Mouse (Mus musculus) neural tube, embryonic 15.5 days (tissue): Measurements from ENCODE around the gene Gm49630. TPM values are rescaled to one million over a fixed set of nuclear protein-coding genes. Genes with fewer than 3 reads are reported as not detected.
"Not testable (repeated sequence)": the region's sequence is repeated elsewhere in the genome, so short reads cannot be mapped to it uniquely, and the experiment has no call there.

Source experiments
- ATAC-seq: fragments of 200-750 bp; cut with Nextera tagmentation; 2 replicates; pipeline ENCODE4 v1.8.0; 2017; ENCODE audit warnings: mild to moderate bottlenecking, moderate TSS enrichment, moderate library complexity; ENCODE audit not compliant: low FRiP score
- H3K27ac ChIP-seq: fragments of 300-500 bp; sonication (generic); replicated peaks from 2 replicates; pipeline ENCODE4 v1.5.1; 2015; ENCODE audit warnings: mild to moderate bottlenecking, inconsistent platforms
- H3K27me3 ChIP-seq: fragments of 300-500 bp; sonication (generic); replicated peaks from 2 replicates; pipeline ENCODE4 v1.6.1; 2015; ENCODE audit warnings: inconsistent platforms
- H3K36me3 ChIP-seq: fragments of 300-500 bp; sonication (generic); 2 replicates; pipeline ENCODE4 v1.6.1; 2015; ENCODE audit warnings: inconsistent platforms
- H3K4me1 ChIP-seq: fragments of 300-500 bp; sonication (generic); 2 replicates; pipeline ENCODE4 v1.6.1; 2015; ENCODE audit warnings: inconsistent platforms
- H3K4me2 ChIP-seq: fragments of 300-500 bp; sonication (generic); 2 replicates; pipeline ENCODE4 v1.6.1; 2015; ENCODE audit warnings: inconsistent platforms, mild to moderate bottlenecking, moderate library complexity
- H3K4me3 ChIP-seq: fragments of 300-500 bp; sonication (generic); replicated peaks from 2 replicates; pipeline ENCODE4 v1.5.1; 2015; ENCODE audit warnings: mild to moderate bottlenecking, inconsistent platforms
- H3K9ac ChIP-seq: fragments of 300-500 bp; sonication (generic); replicated peaks from 2 replicates; pipeline ENCODE4 v1.6.1; 2015; ENCODE audit warnings: mild to moderate bottlenecking, inconsistent platforms
- H3K9me3 ChIP-seq: fragments of 300-500 bp; sonication (generic); replicated peaks from 2 replicates; pipeline ENCODE4 v1.6.1; 2016; ENCODE audit warnings: inconsistent platforms
- WGBS: fragments of 180-500 bp; shearing (Covaris S2); methylation state at CpG from one replicate; pipeline ENCODE4 v1.1.7; 2015; ENCODE audit warnings: mixed read lengths; 5-methylcytosine and 5-hydroxymethylcytosine counted together
- polyA plus RNA-seq: library from polyadenylated mRNA; unstranded; fragments of >200 nt; fragmentation: Nextera tagmentation; extraction: Ambion mirVana; gene quantifications from 2 replicates; pipeline ENCODE4 v1.2.1, GENCODE M21; 2015

The Gm49630 gene
- polyA plus RNA-seq: not detected in 2 replicates

DNA sequence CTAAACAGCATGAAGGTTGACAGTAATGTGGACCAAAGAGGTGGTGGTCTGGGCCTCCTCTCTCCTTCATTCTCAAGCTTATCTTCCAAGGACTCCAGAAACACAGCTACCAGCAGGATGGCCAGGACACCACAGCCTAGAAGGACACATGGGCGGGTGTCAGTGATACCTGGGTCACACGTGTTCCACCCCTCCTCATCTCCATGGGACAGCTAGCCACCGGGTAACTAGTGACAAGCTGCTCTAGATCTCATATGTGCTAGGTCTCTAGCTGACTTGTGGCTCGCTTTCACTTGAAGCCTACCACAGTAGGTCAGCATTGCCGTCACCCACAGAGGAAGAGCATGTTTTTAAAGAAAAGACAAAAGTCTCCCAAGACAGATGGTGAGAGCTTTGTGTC is at the start of gene Gm49630:
Gm49630 (minus strand) TSS at position 101 of the 400 bp plus-strand sequence.
- H3K9me3 ChIP-seq, H3K4me3 ChIP-seq, ATAC-seq, H3K4me2 ChIP-seq, H3K27me3 ChIP-seq, H3K27ac ChIP-seq, H3K4me1 ChIP-seq, H3K9ac ChIP-seq, H3K36me3 ChIP-seq: not testable (repeated sequence)
- WGBS: 100% methylated on average over 2 of the region's 5 CpGs

DNA sequence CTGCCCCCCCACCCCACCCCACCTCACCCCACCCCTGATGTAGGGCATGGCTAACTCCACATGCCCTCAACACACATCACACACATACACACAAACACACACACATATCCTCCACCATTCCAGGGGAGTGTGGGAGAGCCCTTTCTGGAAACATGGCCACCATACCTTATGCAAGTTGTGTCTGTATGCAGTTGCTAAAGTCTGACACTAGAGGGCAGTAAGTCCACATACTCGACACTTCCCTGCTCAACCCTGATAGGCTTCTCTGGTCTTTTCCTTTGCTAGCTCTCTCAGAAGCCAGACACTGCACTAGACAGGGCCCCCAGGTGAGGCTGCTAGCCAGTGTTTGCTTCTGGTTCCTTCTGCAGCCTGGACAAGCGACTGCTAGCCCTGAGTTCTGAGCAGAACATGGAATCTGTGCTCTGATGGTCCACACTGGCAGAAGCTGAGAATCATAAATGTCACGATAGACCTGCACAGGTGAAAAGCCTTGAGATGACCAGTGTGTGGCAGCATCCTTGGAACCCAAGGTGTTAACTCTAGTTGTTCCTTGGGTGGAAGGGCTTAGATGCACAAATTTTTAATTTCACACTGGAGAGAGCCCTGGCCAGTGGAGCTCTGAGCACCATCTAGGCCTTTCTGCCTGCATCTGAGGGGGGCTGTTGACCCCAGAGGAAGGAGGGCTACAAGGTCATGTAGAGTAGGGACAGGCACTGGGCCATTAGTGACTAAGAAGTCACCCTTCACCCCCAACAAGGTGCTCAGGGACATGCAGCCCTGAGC is 48.6 kb upstream of the Gm49630 start:
- not testable (repeated sequence) for H3K27ac ChIP-seq, H3K36me3 ChIP-seq, H3K9ac ChIP-seq, H3K4me3 ChIP-seq, H3K4me2 ChIP-seq, H3K4me1 ChIP-seq, H3K9me3 ChIP-seq, H3K27me3 ChIP-seq
- 37% methylated on average over 3 of the region's 3 CpGs for WGBS
- ATAC-seq: peak; percentile 91

DNA sequence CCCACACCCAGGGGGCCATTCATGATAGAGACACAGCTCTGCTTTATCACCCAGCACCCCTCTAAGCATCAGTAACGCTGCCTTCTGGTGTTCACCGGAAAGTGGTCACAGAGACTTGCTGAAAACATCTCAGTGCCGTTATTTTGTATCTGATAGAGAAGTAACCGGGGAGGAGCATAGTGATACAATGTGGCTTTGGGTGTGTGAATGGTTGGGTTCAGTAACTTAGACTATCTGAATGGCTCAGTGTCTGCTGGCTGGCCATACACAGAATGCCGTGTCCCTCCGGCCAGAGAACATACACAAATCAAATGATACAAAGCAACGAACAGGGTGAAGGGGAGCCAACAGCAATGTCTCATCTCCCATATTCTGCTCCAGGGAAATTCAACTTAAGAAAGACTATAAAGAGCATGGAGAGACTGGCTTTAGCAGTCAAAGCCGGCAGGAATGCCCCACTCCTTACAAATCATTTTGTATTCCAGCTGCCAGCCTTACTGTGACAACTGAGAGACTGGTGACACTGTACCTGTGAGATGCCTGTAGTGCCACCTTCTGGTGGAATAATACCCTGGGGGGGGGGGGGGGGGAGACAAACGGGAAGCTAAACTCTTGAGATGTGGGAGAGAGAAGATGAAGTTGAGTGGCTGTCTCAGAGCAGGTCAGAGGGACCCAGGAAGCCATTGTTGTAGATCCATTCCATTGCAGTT is 43.0 kb upstream of the Gm49630 start:
- ATAC-seq, H3K27ac ChIP-seq, H3K27me3 ChIP-seq, H3K36me3 ChIP-seq, H3K4me1 ChIP-seq, H3K4me2 ChIP-seq, H3K4me3 ChIP-seq, H3K9me3 ChIP-seq, H3K9ac ChIP-seq: not testable (repeated sequence)
- 79% methylated on average over 7 of the region's 9 CpGs for WGBS

DNA sequence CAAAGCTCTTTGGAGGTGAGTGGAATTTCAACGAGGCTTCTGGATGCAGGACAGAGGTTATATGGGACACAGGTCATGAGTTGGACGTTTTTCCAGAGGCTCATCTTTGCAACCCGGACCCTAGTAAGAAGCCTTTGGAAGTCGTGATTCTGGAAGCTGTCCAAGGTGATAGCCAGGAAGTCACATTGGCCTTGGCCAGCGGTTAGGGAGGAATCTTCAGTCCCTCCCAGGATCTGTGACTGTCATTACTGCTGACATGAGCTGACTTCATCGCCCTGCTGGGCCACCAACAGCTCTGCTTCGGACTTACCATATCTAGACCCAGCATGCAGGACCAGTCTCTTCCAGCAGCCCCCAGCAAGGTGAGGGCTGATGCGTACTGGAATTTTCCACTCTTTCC is 41.6 kb upstream of the Gm49630 start:
- H3K36me3 ChIP-seq, ATAC-seq, H3K27ac ChIP-seq, H3K27me3 ChIP-seq, H3K4me2 ChIP-seq, H3K4me3 ChIP-seq, H3K9me3 ChIP-seq, H3K9ac ChIP-seq, H3K4me1 ChIP-seq: not testable (repeated sequence)
- 84% methylated on average over 8 of the region's 8 CpGs for WGBS

DNA sequence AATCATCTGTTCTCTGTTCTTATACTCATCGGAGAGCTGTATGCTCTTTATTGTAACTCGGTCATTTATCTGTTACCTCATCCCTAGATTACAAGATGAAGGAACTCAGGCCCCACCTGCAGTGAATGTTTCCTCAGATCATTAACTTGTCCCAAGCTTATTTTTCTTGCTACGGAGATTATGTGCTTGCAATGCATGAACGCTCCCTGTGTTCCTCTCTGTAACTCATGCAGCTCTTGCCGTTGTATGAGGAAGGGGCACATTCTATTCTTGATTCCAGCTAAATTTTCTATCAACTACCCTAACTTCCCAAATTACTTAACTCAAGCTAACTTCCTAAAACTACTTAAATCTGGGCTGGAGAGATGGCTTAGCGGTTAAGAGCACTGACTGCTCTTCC is 28.0 kb upstream of the Gm49630 start:
- not testable (repeated sequence) for H3K27ac ChIP-seq, H3K9me3 ChIP-seq, ATAC-seq, H3K9ac ChIP-seq, H3K4me1 ChIP-seq, H3K4me2 ChIP-seq, H3K27me3 ChIP-seq, H3K36me3 ChIP-seq, H3K4me3 ChIP-seq
- 80% methylated on average over 6 of the region's 6 CpGs for WGBS

DNA sequence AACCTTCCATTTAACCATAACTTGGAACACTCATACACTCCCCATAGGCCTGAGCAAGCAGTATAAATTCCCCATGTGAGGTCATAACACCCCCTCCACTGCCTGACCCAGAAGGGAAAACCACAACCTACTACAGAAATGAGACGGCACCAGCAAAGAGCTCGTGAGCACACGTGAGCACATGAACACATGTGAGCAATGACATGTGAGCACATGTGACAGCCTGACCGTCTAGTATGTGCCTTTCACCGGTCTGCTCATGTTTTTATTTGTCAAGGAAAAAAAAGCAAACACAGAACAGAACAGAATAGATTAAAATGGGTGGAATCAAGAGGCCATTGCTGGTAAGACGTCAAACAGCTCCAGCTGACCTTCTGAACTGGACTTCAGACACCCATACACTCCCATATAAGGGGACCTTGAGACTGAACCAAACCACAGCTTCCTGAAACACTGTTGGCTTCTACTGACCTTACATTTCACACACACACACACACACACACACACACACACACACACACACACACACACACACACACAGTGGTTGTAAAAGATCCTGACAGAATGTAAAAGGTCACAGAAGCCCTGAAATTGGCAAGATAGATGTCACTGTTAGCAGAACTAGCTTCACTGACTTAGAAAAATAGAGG is 26.5 kb upstream of the Gm49630 start:
- 93% methylated on average over 6 of the region's 6 CpGs for WGBS
- H3K36me3 ChIP-seq, H3K4me3 ChIP-seq, ATAC-seq, H3K4me2 ChIP-seq, H3K27me3 ChIP-seq, H3K9me3 ChIP-seq, H3K4me1 ChIP-seq, H3K27ac ChIP-seq, H3K9ac ChIP-seq: not testable (repeated sequence)

DNA sequence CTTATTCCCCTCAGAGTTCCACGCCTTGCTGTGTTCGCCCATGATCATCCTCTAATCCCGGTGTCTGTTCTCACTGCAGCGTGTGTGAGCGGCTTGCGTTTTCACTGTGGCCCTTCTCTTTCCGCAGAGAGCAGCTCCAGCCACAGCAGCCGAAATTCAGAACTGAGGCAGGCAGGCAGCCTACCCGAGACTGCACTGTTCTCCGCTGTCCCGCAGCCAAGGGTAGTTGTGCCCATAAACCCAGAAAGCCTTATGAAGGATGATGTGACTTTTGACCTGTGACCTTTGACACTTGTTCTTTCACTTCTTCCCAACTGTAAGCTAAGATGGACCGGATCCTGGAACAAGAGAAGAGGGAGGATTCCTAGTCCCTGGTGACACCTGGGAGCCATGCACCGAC is 25.3 kb upstream of the Gm49630 start:
- not testable (repeated sequence) for H3K4me1 ChIP-seq, H3K4me3 ChIP-seq, H3K27ac ChIP-seq, H3K9me3 ChIP-seq, ATAC-seq, H3K36me3 ChIP-seq, H3K4me2 ChIP-seq, H3K27me3 ChIP-seq, H3K9ac ChIP-seq
- WGBS: 89% methylated on average over 13 of the region's 13 CpGs

DNA sequence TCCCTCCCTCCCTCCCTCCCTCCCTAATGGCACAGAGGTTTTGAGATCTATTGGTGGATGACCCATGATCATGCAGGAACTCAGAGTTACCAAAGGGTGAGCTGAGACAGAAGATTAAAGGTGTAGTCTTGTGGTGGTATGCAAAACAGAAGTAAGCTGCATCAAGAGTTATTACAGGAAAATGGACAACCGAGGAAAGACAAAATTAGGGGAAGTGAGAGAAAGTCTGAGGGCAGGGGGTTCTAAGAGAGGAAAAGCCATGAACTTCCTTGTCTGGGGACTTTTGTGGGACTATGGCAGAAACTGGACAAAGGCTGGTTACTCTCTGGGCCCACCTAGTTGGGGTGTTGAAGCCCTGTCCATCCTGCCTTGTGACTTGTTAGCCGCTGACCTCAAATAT is 24.5 kb upstream of the Gm49630 start:
- H3K27me3 ChIP-seq, H3K9ac ChIP-seq, H3K36me3 ChIP-seq, H3K4me3 ChIP-seq, H3K4me1 ChIP-seq, H3K9me3 ChIP-seq, H3K4me2 ChIP-seq, H3K27ac ChIP-seq, ATAC-seq: not testable (repeated sequence)
- WGBS: no CpG with 5 or more reads among the region's 2 CpGs

DNA sequence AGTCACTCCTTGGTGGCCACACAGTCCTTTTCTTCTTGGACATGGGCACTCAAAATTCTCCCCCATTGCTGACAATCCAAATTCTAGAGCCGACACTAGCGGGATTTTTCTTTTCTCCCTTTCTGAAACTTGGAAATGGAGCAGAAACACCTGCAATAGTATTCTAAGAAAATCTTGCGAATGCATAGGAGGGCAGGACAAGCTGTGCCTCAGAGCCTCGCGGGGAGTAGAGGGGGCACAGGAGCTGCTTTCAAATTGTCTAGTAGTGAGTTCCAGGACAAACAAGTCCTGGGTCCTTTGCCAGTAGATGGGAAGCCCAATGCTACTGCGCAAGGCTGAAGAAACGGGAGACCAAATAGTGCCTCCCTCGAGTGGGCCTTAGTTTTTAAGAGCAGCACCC is 23.9 kb upstream of the Gm49630 start:
- not testable (repeated sequence) for H3K27ac ChIP-seq, H3K27me3 ChIP-seq, H3K4me2 ChIP-seq, H3K36me3 ChIP-seq, H3K9me3 ChIP-seq, H3K4me1 ChIP-seq, H3K4me3 ChIP-seq, ATAC-seq, H3K9ac ChIP-seq
- 89% methylated on average over 8 of the region's 8 CpGs for WGBS

DNA sequence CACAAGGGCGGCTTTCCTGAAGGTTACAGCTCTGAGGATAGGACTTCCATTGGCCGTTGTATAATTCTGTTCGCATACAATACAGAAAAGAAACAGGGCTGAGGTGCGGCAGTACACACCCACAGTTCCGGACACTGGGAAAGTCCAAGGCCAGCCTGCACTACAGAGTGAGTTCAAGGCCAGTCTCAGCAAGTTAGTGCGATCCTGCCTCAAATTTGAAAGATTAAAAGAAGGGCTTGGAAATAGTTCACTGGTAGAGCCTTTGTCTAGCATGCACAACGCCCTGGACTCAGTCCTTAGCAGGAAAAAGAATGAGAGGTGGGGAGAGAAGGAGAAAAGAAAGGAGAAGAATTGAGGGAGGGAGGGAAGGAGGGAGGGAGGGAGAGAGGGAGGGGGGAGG is 23.3 kb upstream of the Gm49630 start:
- not testable (repeated sequence) for H3K9me3 ChIP-seq, H3K36me3 ChIP-seq, H3K9ac ChIP-seq, H3K4me3 ChIP-seq, H3K27me3 ChIP-seq, H3K4me1 ChIP-seq, H3K27ac ChIP-seq, H3K4me2 ChIP-seq, ATAC-seq
- 91% methylated on average over 7 of the region's 7 CpGs for WGBS

DNA sequence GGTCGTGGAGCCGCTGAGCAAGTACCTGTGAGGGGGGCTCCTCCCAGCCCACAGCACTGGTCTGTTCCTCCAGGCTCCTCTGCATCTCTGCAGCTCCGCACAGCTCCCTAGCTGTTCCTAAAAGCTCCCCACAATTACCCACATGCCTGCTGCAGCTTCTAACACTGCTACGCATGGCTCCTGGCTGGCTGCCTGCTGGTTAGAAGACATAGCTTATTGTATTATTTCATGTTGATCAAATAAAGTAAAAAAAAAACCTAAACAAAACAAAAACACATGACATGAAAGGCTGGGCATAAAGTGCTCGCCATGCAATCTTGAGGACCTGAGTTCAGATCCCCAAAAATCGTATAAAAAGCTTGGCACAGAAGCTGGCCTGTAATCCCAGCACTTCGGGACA is 18.1 kb upstream of the Gm49630 start:
- ATAC-seq, H3K4me3 ChIP-seq, H3K4me1 ChIP-seq, H3K4me2 ChIP-seq, H3K27ac ChIP-seq, H3K36me3 ChIP-seq, H3K9me3 ChIP-seq, H3K9ac ChIP-seq, H3K27me3 ChIP-seq: not testable (repeated sequence)
- 66% methylated on average over 7 of the region's 7 CpGs for WGBS

DNA sequence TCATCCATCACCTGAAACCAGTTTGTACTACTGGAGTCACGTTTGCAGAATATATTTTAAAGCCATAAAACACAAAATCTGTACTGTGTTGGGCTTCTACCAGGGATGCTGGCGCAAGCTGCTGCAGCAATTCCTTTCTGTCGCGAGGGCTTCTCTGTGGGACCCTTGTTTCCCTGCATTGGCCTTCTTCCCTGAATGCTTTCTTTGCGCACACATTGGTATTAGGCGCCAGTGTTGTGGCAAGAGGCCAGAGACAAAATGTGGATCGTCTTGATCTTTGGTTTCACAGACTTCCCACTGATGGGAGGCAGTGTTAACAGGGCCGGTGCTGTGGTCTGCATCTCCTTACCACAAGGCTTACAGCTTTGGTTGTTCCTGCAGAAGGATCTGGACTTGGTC is 17.2 kb upstream of the Gm49630 start:
- not testable (repeated sequence) for H3K4me3 ChIP-seq, ATAC-seq, H3K9me3 ChIP-seq, H3K4me2 ChIP-seq, H3K36me3 ChIP-seq, H3K9ac ChIP-seq, H3K4me1 ChIP-seq, H3K27ac ChIP-seq, H3K27me3 ChIP-seq
- 64% methylated on average over 8 of the region's 8 CpGs for WGBS
